Mouse (Mus musculus): ENCODE measurements at regions not wholly inside any gene's neighbourhood (a gene's known extent, or its start where the extent isn't known, plus 50 kb on each side); places are given as distances from the start of the nearest gene placed in this dataset.

- H3K4me1 ChIP-seq (replicated peaks): no peaks in the 10 kb centered on the region; the same call in 1 of the 2 replicates
Observed at GRCm38 (mm10) chr17:83920894-83921293, 73.1 kb upstream of the Haao start.

DNA sequence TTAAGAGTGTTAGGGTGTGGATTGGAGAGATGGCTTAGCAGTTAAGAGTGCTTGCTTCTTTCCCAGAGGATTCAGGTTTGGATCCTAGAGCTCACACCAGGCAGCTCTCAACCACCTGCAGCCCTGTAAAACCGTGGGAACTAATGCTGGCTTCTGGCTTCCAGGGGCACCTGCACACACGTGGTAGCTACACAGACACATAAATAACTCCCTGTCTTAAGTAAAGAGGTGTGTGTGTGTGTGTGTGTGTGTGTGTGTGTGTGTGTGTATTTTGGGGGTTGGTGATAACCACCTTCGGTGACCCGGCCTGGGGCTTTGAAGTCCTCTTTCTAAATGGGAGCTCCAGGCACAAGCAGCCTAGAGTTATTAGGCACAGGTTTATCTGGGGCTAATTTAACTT is 72.5 kb upstream of the Haao start:
- 76% methylated on average over 4 of the region's 4 CpGs for WGBS
- ATAC-seq: no peak
- H3K9ac ChIP-seq (replicated peaks): no peak overlapping the region
- H3K9me3 ChIP-seq: no peaks in the 10 kb centered on the region
- H3K4me1 ChIP-seq (replicated peaks): no peaks in the 10 kb centered on the region; the same call in 1 of the 2 replicates
- H3K27me3 ChIP-seq: no peaks in the 10 kb centered on the region
- H3K36me3 ChIP-seq: no peaks in the 10 kb centered on the region
- H3K4me3 ChIP-seq (replicated peaks): no peak overlapping the region
- no peak overlapping the region for H3K4me2 ChIP-seq (replicated peaks)
- no peak overlapping the region for H3K27ac ChIP-seq

More at GRCm38 (mm10) chr17:83920894-83921293, 73.1 kb upstream of the Haao start:
- H3K9ac ChIP-seq (replicated peaks): no peak overlapping the region
- no peaks in the 10 kb centered on the region for H3K27me3 ChIP-seq
- WGBS: 84% methylated on average over 8 of the region's 8 CpGs
- H3K4me3 ChIP-seq (replicated peaks): no peak overlapping the region
- H3K27ac ChIP-seq: no peak overlapping the region
- no peak for ATAC-seq
- no peak overlapping the region for H3K4me2 ChIP-seq (replicated peaks)
- H3K36me3 ChIP-seq: no peaks in the 10 kb centered on the region
- no peaks in the 10 kb centered on the region for H3K9me3 ChIP-seq

- H3K4me2 ChIP-seq (replicated peaks): no peak overlapping the region
- no peaks in the 10 kb centered on the region; the same call in 1 of the 2 replicates for H3K4me1 ChIP-seq (replicated peaks)
- H3K36me3 ChIP-seq: no peaks in the 10 kb centered on the region
- H3K27me3 ChIP-seq: no peaks in the 10 kb centered on the region
- H3K9me3 ChIP-seq: no peaks in the 10 kb centered on the region
- no peak overlapping the region for H3K9ac ChIP-seq (replicated peaks)
- WGBS: 79% methylated on average over 9 of the region's 9 CpGs
- no peak overlapping the region for H3K27ac ChIP-seq
- no peak for ATAC-seq
- no peak overlapping the region for H3K4me3 ChIP-seq (replicated peaks)
Observed at GRCm38 (mm10) chr17:83918413-83919139, 70.8 kb upstream of the Haao start.

- ATAC-seq: no peak
- Histone ChIP-seq H3K27me3 (no peaks in the 10 kb centered on the region), H3K9ac (replicated peaks) (no peak overlapping the region), H3K4me2 (replicated peaks) (no peak overlapping the region), H3K9me3 (no peaks in the 10 kb centered on the region), H3K36me3 (no peaks in the 10 kb centered on the region), H3K4me1 (replicated peaks) (no peaks in the 10 kb centered on the region; the same call in 1 of the 2 replicates), H3K4me3 (replicated peaks) (no peak overlapping the region), H3K27ac (no peak overlapping the region)
- 77% methylated on average over 4 of the region's 4 CpGs for WGBS
Observed at GRCm38 (mm10) chr17:83917781-83918180, 70.0 kb upstream of the Haao start.

GRCm38 (mm10) chr17:83916684-83917166 is 69.0 kb upstream of the Haao start:
- no peak for ATAC-seq
- WGBS: 72% methylated on average over 10 of the region's 10 CpGs

DNA sequence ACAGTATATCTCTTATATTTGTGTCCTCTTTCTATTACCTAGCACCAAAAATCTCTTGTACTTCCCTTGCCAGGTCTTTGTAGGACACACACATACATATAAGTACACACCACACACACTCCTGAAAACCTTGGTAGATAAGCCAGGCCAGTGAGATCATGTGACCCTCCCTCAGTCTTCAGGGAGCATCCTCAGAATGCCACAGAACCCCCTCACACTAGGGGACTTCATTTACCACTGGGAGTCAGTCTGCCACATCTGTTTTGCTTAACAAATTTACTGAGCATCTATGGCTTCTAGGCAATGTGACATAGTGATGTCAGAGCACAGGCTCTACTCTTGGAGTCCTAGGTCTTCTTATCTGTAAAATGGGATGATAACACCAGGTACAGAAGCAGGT is 67.3 kb upstream of the Haao start:
- Histone ChIP-seq H3K4me2 (replicated peaks) (no peak overlapping the region), H3K4me1 (replicated peaks) (no peaks in the 10 kb centered on the region; the same call in 1 of the 2 replicates), H3K36me3 (no peaks in the 10 kb centered on the region), H3K9me3 (no peaks in the 10 kb centered on the region), H3K27ac (no peak overlapping the region), H3K9ac (replicated peaks) (no peak overlapping the region), H3K4me3 (replicated peaks) (no peak overlapping the region), H3K27me3 (no peaks in the 10 kb centered on the region)
- ATAC-seq: no peak

More at GRCm38 (mm10) chr17:83916684-83917166, 69.0 kb upstream of the Haao start:
- no peak overlapping the region for H3K4me2 ChIP-seq (replicated peaks)
- H3K9me3 ChIP-seq: no peaks in the 10 kb centered on the region
- no peak overlapping the region for H3K27ac ChIP-seq
- no peak overlapping the region for H3K9ac ChIP-seq (replicated peaks)
- H3K27me3 ChIP-seq: no peaks in the 10 kb centered on the region
- no peak overlapping the region for H3K4me3 ChIP-seq (replicated peaks)
- H3K36me3 ChIP-seq: no peaks in the 10 kb centered on the region
- no peaks in the 10 kb centered on the region; the same call in 1 of the 2 replicates for H3K4me1 ChIP-seq (replicated peaks)

- Histone ChIP-seq H3K4me1 (replicated peaks) (no peaks in the 10 kb centered on the region; the same call in 1 of the 2 replicates), H3K4me2 (replicated peaks) (no peak overlapping the region), H3K4me3 (replicated peaks) (no peak overlapping the region), H3K27ac (no peak overlapping the region), H3K27me3 (no peaks in the 10 kb centered on the region), H3K9ac (replicated peaks) (no peak overlapping the region), H3K9me3 (no peaks in the 10 kb centered on the region), H3K36me3 (no peaks in the 10 kb centered on the region)
- no peak for ATAC-seq
- WGBS: 88% methylated on average over 1 of the region's 1 CpGs
Observed at GRCm38 (mm10) chr17:83914603-83915002, 66.8 kb upstream of the Haao start.

DNA sequence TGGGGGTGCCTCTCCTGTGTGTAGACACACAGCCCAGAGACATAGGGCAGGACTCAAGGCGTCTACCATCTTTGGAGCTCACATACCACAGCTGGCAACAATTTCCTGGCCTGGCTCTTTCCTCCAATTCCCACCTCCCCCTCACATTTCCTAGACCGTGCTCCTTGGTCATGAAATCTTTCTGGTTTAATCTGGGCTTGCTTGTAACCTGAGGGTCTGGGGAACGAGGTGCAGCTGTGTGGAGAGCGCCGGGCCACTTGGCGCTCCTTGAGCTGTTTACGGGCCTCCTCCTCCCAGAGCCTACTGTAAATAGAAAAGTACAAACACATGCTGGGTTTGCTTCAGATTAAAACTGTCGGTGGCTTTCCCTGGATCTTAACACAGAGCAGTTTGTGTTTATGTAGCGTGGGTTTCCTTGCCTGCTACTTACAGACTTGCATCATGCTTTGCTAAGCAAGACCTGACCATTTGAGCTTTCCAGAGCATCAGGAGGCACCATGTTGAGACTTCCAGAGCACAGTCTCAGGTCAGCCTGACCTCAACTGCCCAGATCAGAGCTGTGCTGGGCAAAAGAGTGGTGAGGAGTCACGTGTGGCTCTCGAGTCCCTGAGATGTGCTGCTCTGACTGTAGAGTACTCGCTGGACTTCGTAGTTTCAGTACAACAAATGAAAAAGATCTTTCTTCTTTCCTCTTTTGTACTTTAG is 66.1 kb upstream of the Haao start:
- 75% methylated on average over 13 of the region's 13 CpGs for WGBS
- ATAC-seq: no peak

GRCm38 (mm10) chr17:83912421-83912820 is 64.7 kb upstream of the Haao start:
- Histone ChIP-seq H3K27ac (no peak overlapping the region), H3K9me3 (no peaks in the 10 kb centered on the region), H3K9ac (replicated peaks) (no peak overlapping the region), H3K4me2 (replicated peaks) (no peak overlapping the region), H3K27me3 (no peaks in the 10 kb centered on the region), H3K4me1 (replicated peaks) (no peaks in the 10 kb centered on the region; the same call in 1 of the 2 replicates), H3K36me3 (no peaks in the 10 kb centered on the region), H3K4me3 (replicated peaks) (no peak overlapping the region)
- 83% methylated on average over 6 of the region's 6 CpGs for WGBS
- ATAC-seq: no peak

More for the DNA sequence above, 66.1 kb upstream of the Haao start:
- Histone ChIP-seq H3K4me1 (replicated peaks) (no peaks in the 10 kb centered on the region; the same call in 1 of the 2 replicates), H3K36me3 (no peaks in the 10 kb centered on the region), H3K27me3 (no peaks in the 10 kb centered on the region), H3K9ac (replicated peaks) (no peak overlapping the region), H3K4me3 (replicated peaks) (no peak overlapping the region), H3K9me3 (no peaks in the 10 kb centered on the region), H3K4me2 (replicated peaks) (no peak overlapping the region), H3K27ac (no peak overlapping the region)

GRCm38 (mm10) chr17:83908811-83909210 is 61.0 kb upstream of the Haao start:
- no peak overlapping the region for H3K27ac ChIP-seq
- H3K4me3 ChIP-seq (replicated peaks): no peak overlapping the region
- no peak for ATAC-seq
- no peak overlapping the region for H3K4me2 ChIP-seq (replicated peaks)
- H3K36me3 ChIP-seq: no peaks in the 10 kb centered on the region
- H3K27me3 ChIP-seq: no peaks in the 10 kb centered on the region
- 90% methylated on average over 6 of the region's 6 CpGs for WGBS
- H3K4me1 ChIP-seq (replicated peaks): no peaks in the 10 kb centered on the region
- H3K9ac ChIP-seq (replicated peaks): no peak overlapping the region
- H3K9me3 ChIP-seq: no peaks in the 10 kb centered on the region

- ATAC-seq: no peak
- H3K36me3 ChIP-seq: no peaks in the 10 kb centered on the region
- no peak overlapping the region for H3K4me3 ChIP-seq (replicated peaks)
- H3K4me2 ChIP-seq (replicated peaks): no peak overlapping the region
- WGBS: 99% methylated on average over 3 of the region's 3 CpGs
- no peaks in the 10 kb centered on the region for H3K27me3 ChIP-seq
- H3K27ac ChIP-seq: no peak overlapping the region
- no peaks in the 10 kb centered on the region for H3K9me3 ChIP-seq
- H3K9ac ChIP-seq (replicated peaks): no peak overlapping the region
- no peaks in the 10 kb centered on the region for H3K4me1 ChIP-seq (replicated peaks)
Observed at GRCm38 (mm10) chr17:83907538-83907937, 59.8 kb upstream of the Haao start.

GRCm38 (mm10) chr17:83906751-83907537 is 59.2 kb upstream of the Haao start:
- H3K4me3 ChIP-seq (replicated peaks): no peak overlapping the region
- H3K4me1 ChIP-seq (replicated peaks): no peaks in the 10 kb centered on the region
- no peak overlapping the region for H3K9ac ChIP-seq (replicated peaks)
- H3K9me3 ChIP-seq: no peaks in the 10 kb centered on the region
- no peak overlapping the region for H3K27ac ChIP-seq
- 94% methylated on average over 12 of the region's 12 CpGs for WGBS
- H3K27me3 ChIP-seq: no peaks in the 10 kb centered on the region
- H3K4me2 ChIP-seq (replicated peaks): no peak overlapping the region
- no peaks in the 10 kb centered on the region for H3K36me3 ChIP-seq
- no peak for ATAC-seq
